ENCODE assay signal across 20 mouse cellular contexts in the genomic region with DNA sequence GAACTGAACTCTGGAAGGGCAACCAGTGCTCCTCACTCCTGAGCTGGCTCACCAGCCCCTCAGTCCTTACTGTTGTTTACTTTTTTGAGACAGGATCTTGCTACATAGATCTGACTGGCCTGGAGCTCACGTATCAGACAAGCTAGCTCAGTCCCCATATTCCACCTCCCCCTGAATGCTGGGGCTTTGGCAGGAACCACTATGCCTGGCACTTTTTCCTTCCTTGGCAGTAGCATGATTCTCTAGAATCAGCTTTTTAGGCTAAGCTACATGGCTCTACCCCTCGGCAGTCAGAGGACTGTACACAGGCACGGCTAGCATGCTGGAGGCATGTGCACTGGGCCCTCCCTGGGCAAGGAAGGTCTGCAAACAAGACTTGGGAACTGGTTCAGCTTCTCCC. TPM values are rescaled to one million over a fixed set of nuclear protein-coding genes. Genes with fewer than 3 reads are reported as not detected.
"Had no signal": no experiment of that assay in that cellular context is flagged by ENCODE, and none has a peak within 500 bp of the region (broad histone marks: within the 10 kb centered on the region; RNA-seq: fewer than 3 reads in every experiment).

No protein-coding gene starts in this region.

- H3K9ac ChIP-seq: lung, embryonic 15.5 days; midbrain, embryonic 13.5 days; midbrain, embryonic 15.5 days; neural tube, embryonic 12.5 days had no signal

- H3K4me3 ChIP-seq: lung, embryonic 15.5 days; megakaryocyte, embryonic 14.5 days; midbrain, embryonic 13.5 days; midbrain, embryonic 15.5 days; neural tube, embryonic 12.5 days had no signal

- H3K4me2 ChIP-seq: lung, embryonic 15.5 days; midbrain, embryonic 11.5 days; midbrain, embryonic 13.5 days; midbrain, embryonic 15.5 days; neural tube, embryonic 12.5 days had no signal

- H3K9me3 ChIP-seq: lung, embryonic 15.5 days; megakaryocyte, embryonic 14.5 days; midbrain, embryonic 13.5 days; midbrain, embryonic 15.5 days; neural tube, embryonic 12.5 days had no signal

- H3K4me1 ChIP-seq: lung, embryonic 15.5 days; midbrain, embryonic 13.5 days; midbrain, embryonic 15.5 days; neural tube, embryonic 12.5 days had no signal

- H3K27ac ChIP-seq: lung, embryonic 15.5 days; macrophage; midbrain, embryonic 13.5 days; midbrain, embryonic 15.5 days; neural tube, embryonic 12.5 days had no signal

- DNase-seq: lung, adult 2 months; lung, postnatal 14 days; lung, postnatal 36 days; right cerebral cortex, postnatal 25 days; right cerebral cortex, postnatal 4 days; spleen, adult 18-20 months; thymus, adult 18-20 months; thymus, postnatal 14 days; thymus, postnatal 36 days had no signal

- ATAC-seq: lung, postnatal 0 days; midbrain, embryonic 13.5 days; midbrain, embryonic 15.5 days had no signal

- H3K27me3 ChIP-seq: lung, embryonic 15.5 days; midbrain, embryonic 13.5 days; midbrain, embryonic 15.5 days; neural tube, embryonic 12.5 days had no signal

RNA-seq across cellular contexts. Expression of a gene that starts 17.4 kb away (rescaled TPM):
- total RNA-seq: megakaryocyte progenitor cell, adult 5-6 weeks; neutrophil, adult 5-6 weeks had no signal

RNA-seq across cellular contexts. Expression of a gene that starts 38.2 kb away (rescaled TPM):
- total RNA-seq: monocyte, adult 5-6 weeks had no signal

RNA-seq across cellular contexts. Expression of a gene that starts 59.9 kb away (rescaled TPM):
- total RNA-seq: megakaryocyte progenitor cell, adult 5-6 weeks; monocyte, adult 5-6 weeks; neutrophil, adult 5-6 weeks had no signal
